Mouse (Mus musculus): Measurements from ENCODE around the gene Urad.

Gene Urad

GRCm38 (mm10) chr5:147268728-147269127 is 53.5 kb downstream of the Urad start:
- no peak for DNase-seq (ENCODE audit: low spot score)

- DNase-seq (ENCODE audit: low spot score): no peak
Observed at GRCm38 (mm10) chr5:147267434-147267833, 54.8 kb downstream of the Urad start.
